Mouse (Mus musculus) olfactory bulb, adult 2 months (tissue): Measurements from ENCODE around the gene Rspry1.

Experiments used
- CTCF ChIP-seq: fragments of 200-500 bp; IDR thresholded peaks from 2 replicates; pipeline ENCODE4 v1.5.1; 2012; ENCODE audit warnings: low read depth, mild to moderate bottlenecking, low read length, moderate library complexity; ENCODE audit not compliant: insufficient read depth
- POLR2A ChIP-seq: fragments of 200-500 bp; IDR thresholded peaks from 2 replicates; pipeline ENCODE4 v1.6.1; 2012; ENCODE audit warnings: mild to moderate bottlenecking, low read depth, low read length, moderate library complexity; ENCODE audit not compliant: insufficient read depth

- no peak for TF ChIP-seq CTCF
- TF ChIP-seq POLR2A, result no peak
Observed at GRCm38 (mm10) chr8:94574159-94574907, 27.4 kb upstream of the Rspry1 start.
